Mouse (Mus musculus): ENCODE measurements around the gene Hunk. TPM values are rescaled to one million over a fixed set of nuclear protein-coding genes. Genes with fewer than 3 reads are reported as not detected.

The Hunk gene
- polyA plus RNA-seq, 1 experiment from 2014 or later = 16.6 TPM

DNA sequence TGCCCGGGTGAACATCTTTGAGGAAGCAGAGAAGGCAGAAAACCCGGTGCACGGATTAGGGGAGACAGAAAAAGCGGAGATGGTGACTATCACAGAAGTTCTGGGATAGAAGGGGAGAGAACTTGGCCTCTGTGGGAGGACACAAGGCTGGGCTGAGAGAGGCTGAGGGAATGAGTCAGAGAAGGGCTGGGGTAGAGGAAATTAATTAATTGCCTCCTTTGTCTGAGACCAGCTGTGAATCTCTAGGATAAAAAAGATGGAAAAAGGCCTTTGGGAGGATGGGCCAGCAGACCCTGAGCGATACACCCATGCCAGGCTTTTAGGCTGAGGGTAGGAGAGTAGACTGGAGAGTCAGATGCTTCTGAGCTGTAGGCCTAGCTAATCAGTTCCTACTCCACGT, 97.5 kb downstream of the Hunk start:
- no peak for ATAC-seq (ENCODE audit: borderline replicate concordance, extremely low read depth, low FRiP score, low TSS enrichment)

DNA sequence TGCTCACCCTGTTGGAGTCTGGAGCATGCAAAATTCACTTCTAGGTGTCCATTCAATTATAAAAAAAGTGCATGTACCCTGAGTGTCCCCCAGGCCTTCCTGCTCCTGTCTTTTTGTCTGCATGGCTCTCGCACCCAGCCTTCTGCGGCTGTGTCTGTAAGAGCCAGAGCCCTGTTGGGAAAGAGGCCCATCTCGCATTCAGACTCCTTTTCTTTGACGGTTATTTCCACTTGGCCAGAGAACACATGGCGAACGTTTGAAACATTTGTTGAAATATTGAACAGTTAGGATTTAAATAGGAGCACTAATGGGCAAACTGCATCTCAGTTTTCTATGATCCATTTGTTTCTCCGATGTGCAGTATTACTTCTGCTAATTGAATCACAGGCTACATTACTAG, 99.3 kb downstream of the Hunk start:
- Histone ChIP-seq H3K9me3 (no peaks in the 10 kb centered on the region), H3K4me2 (no peak overlapping the region), H3K4me3 (no peak overlapping the region), H3K36me3 (peaks cover 58% of the 10 kb centered on the region), H3K9ac (no peak overlapping the region), H3K27me3 (no peaks in the 10 kb centered on the region), H3K27ac (no peak overlapping the region), H3K4me1 (peaks cover 3% of the 10 kb centered on the region)
- WGBS = 90% methylated on average over 7 of the region's 7 CpGs
- ATAC-seq (ENCODE audit: borderline replicate concordance, extremely low read depth, low FRiP score, low TSS enrichment) = no peak

More for the DNA sequence above, 97.5 kb downstream of the Hunk start:
- H3K4me1 ChIP-seq = no peaks in the 10 kb centered on the region
- no peak overlapping the region for H3K9ac ChIP-seq
- no peak overlapping the region for H3K4me2 ChIP-seq
- no peak overlapping the region for H3K27ac ChIP-seq
- WGBS = 90% methylated on average over 6 of the region's 6 CpGs
- no peak overlapping the region for H3K4me3 ChIP-seq
- peaks cover 64% of the 10 kb centered on the region for H3K36me3 ChIP-seq
- no peaks in the 10 kb centered on the region for H3K9me3 ChIP-seq
- no peaks in the 10 kb centered on the region for H3K27me3 ChIP-seq

DNA sequence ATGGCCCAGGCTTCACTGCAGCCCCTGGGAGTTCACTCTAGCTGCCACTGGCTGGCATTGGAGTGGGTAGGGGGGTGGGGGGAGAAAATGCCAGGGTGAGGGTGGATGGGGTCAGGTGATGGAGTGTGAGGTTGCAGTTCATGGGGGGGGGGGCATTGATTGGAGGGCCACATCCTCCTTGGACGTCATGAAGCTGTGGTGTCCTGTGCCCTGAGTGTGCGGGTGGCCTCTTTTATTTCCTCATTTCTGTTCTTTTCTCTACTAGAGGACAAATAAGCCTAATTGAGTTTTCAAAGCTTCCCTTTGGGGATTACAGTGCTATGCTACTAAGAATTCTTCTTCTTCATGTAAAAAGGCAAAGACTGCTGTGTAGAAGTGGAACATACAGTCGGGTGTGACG, 99.8 kb downstream of the Hunk start:
- H3K9me3 ChIP-seq = no peaks in the 10 kb centered on the region
- H3K27me3 ChIP-seq = no peaks in the 10 kb centered on the region
- ATAC-seq (ENCODE audit: borderline replicate concordance, extremely low read depth, low FRiP score, low TSS enrichment) = no peak
- no peak overlapping the region for H3K4me2 ChIP-seq
- H3K36me3 ChIP-seq = peaks cover 54% of the 10 kb centered on the region
- peaks cover 5% of the 10 kb centered on the region for H3K4me1 ChIP-seq
- H3K4me3 ChIP-seq = no peak overlapping the region
- no peak overlapping the region for H3K9ac ChIP-seq
- WGBS = 86% methylated on average over 4 of the region's 4 CpGs
- H3K27ac ChIP-seq = no peak overlapping the region

DNA sequence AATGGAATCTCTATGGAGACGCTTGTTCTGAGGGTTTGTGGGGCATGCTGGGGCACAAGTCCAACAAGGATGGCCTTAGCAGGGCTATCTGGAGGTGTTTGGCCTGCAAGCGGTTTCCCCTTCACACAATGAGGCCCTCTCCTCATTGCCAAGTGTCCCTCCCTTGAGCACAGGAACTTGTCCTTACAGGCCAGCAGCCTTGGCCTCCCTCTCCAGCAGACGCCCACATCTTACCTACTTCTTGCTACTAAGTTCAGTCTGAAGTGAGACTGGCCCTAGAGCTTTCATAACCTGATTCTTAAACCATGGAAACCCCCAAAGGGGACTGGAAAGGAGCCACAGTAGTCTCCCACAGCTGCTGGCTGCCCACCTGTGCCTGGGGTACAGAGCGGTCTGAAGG, 104.3 kb downstream of the Hunk start:
- Histone ChIP-seq H3K9ac (no peak overlapping the region), H3K4me1 (peaks cover 17% of the 10 kb centered on the region), H3K4me2 (no peak overlapping the region), H3K27ac (no peak overlapping the region), H3K4me3 (no peak overlapping the region), H3K9me3 (no peaks in the 10 kb centered on the region), H3K36me3 (peaks cover 31% of the 10 kb centered on the region), H3K27me3 (no peaks in the 10 kb centered on the region)
- ATAC-seq (ENCODE audit: borderline replicate concordance, extremely low read depth, low FRiP score, low TSS enrichment) = no peak
- 56% methylated on average over 4 of the region's 4 CpGs for WGBS

DNA sequence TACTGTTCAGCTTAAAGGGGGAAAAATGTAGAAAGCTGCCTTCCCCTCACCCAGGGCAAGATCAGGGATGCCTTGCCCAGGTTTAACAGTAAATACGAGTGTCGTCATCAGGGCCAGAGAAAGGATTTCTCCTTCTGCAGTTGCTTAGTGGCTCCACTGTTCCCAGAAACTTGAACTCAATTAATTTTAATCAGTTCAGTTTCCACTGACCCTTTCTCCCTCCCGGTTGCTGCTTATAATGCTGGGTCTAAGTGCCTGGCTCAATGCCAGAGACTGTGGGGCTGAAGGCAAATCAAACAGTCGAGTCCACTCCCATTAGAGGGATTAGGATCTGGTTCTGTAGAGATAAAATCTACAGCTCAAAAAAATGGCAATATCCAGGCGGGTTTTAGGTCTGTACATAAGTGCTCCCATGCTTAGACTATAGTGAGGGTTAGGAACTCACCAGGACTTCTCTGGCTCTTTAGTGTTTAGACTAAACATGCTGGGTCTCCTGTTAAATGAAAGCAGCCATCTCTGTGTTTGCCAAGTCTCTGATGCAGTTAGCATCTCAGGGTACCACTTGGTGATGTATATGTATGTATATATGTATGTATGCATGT, 106.2 kb downstream of the Hunk start:
- H3K4me3 ChIP-seq = no peak overlapping the region
- no peaks in the 10 kb centered on the region for H3K27me3 ChIP-seq
- H3K4me2 ChIP-seq = no peak overlapping the region
- peak; percentile 16; the same call in 1 of the 2 replicates for ATAC-seq (ENCODE audit: borderline replicate concordance, extremely low read depth, low FRiP score, low TSS enrichment)
- no peak overlapping the region for H3K9ac ChIP-seq
- H3K4me1 ChIP-seq = peaks cover 17% of the 10 kb centered on the region
- 0 out of 2 replicates have a peak overlapping the region, but pooled peaks have one; percentile 21 for H3K27ac ChIP-seq
- WGBS = 15% methylated on average over 5 of the region's 5 CpGs
- H3K9me3 ChIP-seq = no peaks in the 10 kb centered on the region
- peaks cover 28% of the 10 kb centered on the region for H3K36me3 ChIP-seq

DNA sequence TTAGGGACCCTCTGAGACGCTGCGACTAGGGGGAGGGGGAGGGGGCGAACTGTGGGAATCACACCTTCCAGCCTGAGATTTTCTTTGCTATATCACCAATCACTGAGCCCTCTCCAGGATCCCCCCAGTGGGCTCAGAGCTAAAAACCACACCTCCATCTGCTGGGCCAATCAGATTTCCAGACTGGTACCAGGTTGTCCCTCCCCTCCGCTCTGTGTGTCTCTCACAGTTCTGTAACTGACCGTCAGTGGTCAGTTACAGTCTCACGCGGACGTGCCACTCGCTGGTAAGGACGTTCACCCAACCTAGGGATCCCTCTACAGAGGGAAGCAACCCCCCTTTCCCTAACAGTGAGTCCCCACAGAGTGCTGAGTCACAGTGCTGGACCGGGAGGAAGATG, 111.1 kb downstream of the Hunk start:
- Histone ChIP-seq H3K4me3 (no peak overlapping the region), H3K36me3 (peaks cover 35% of the 10 kb centered on the region), H3K4me1 (peaks cover 2% of the 10 kb centered on the region), H3K9ac (no peak overlapping the region), H3K27me3 (no peaks in the 10 kb centered on the region), H3K27ac (no peak overlapping the region), H3K4me2 (no peak overlapping the region), H3K9me3 (no peaks in the 10 kb centered on the region)
- 53% methylated on average over 11 of the region's 11 CpGs for WGBS
- ATAC-seq (ENCODE audit: borderline replicate concordance, extremely low read depth, low FRiP score, low TSS enrichment) = no peak

DNA sequence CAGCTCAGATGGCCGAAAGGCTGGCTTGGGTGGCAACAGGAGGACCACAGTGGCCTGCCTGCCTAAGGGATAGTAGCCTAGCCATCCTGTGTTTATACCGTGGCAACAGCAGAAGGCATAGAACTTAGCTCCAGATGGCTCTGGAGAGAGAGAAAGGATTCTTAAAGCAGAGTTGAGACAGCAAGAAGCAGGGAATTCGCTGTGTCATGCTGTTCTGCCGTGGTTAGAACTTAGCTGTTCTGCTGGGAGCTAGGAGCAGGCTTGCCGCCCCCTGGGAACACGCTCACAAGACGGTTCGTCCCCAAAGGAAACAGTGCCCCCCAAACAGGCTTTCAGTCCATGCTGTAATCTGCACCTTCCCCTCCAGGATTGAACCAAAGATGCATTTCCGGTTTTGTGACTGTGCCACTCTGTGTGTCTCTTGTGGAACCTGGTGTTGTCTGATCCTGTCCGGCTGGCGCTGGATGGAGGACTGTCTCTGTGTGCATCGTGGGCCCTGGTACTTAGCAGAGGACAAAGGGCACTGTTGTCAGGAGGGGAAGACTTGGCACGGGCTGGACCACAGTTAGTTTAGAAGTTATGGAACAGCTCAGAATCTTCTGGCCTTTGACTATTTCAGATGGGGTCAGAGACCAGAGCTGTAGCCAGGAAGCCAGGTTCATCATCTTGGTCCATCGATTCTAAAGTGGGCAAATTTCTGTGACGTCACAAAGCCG, 112.1 kb downstream of the Hunk start:
- H3K4me3 ChIP-seq = no peak overlapping the region
- H3K27ac ChIP-seq = no peak overlapping the region
- no peaks in the 10 kb centered on the region for H3K27me3 ChIP-seq
- WGBS = 77% methylated on average over 16 of the region's 16 CpGs
- no peaks in the 10 kb centered on the region for H3K4me1 ChIP-seq
- H3K9ac ChIP-seq = no peak overlapping the region
- H3K4me2 ChIP-seq = no peak overlapping the region
- ATAC-seq (ENCODE audit: borderline replicate concordance, extremely low read depth, low FRiP score, low TSS enrichment) = no peak
- peaks cover 35% of the 10 kb centered on the region for H3K36me3 ChIP-seq
- H3K9me3 ChIP-seq = no peaks in the 10 kb centered on the region

DNA sequence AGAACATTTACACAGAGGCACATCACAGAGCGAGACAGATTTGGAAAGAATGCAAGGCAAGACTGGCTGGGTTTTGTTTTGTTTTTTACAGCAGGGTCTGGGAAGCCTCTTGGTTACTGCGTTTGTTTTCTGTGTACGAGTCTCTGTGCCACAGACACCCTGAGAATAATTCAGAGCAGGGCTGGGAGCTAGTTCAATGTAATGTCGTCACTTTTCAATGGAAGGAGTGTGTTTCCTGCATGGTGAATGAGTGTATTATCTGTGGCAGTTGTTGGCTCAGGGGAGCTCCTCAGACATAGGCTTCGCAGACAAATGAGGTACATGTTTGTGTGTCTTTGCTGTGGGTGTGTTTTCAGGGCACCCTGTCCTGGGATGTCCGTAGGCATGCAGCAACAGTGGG, 115.0 kb downstream of the Hunk start:
- ATAC-seq (ENCODE audit: borderline replicate concordance, extremely low read depth, low FRiP score, low TSS enrichment) = no peak
- Histone ChIP-seq H3K36me3 (peaks cover 23% of the 10 kb centered on the region; the same call in 1 of the 2 replicates), H3K4me1 (no peaks in the 10 kb centered on the region), H3K27me3 (no peaks in the 10 kb centered on the region), H3K9ac (no peak overlapping the region), H3K4me2 (no peak overlapping the region), H3K4me3 (no peak overlapping the region), H3K9me3 (no peaks in the 10 kb centered on the region), H3K27ac (no peak overlapping the region)
- WGBS = 81% methylated on average over 6 of the region's 6 CpGs

DNA sequence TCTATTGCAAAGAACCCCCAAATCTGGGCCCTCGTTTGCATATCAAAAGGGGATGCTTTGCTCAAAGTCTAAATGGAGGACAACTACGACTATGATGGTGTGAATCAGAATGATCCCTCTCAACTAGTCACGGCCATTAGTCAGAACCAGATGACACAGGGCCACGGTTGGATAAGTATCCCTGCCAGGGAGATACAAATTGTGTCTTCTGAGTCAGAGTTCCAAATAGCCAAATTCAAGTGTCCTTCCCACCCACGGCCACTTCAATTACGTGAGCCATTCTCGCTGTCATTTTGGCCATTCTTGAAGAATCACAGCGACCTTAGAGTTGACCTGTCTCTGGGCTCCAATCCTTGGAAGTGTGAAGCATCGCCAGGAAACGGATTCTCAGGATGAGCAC, 119.4 kb downstream of the Hunk start:
- no peak for ATAC-seq (ENCODE audit: borderline replicate concordance, extremely low read depth, low FRiP score, low TSS enrichment)
- Histone ChIP-seq H3K36me3 (peaks cover 6% of the 10 kb centered on the region; the same call in 1 of the 2 replicates), H3K4me2 (no peak overlapping the region), H3K27me3 (no peaks in the 10 kb centered on the region), H3K27ac (no peak overlapping the region), H3K9ac (no peak overlapping the region), H3K4me1 (peaks cover under 1% of the 10 kb centered on the region; the same call in 1 of the 2 replicates), H3K9me3 (no peaks in the 10 kb centered on the region), H3K4me3 (no peak overlapping the region)
- 80% methylated on average over 10 of the region's 10 CpGs for WGBS

DNA sequence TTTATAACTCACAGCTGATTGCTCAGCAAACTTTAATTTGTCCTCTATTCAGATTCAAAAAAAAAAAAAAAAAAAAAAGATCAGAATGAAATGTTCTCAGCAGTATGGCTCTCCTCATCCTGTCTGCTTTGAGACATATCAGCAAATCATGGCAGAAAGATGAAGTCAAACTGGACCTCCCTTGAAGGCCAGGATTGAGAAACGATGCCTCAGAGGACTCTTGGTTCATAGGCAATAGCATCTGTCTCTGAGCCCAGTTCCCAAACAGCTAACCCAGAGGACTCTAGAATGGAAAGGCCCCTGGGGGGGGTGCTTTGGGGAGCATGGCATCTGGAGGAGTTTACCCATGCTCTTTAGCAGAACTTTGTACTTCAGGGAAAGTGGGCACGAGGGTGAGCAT, 119.9 kb downstream of the Hunk start:
- H3K4me2 ChIP-seq = no peak overlapping the region
- 72% methylated on average over 2 of the region's 2 CpGs for WGBS
- no peaks in the 10 kb centered on the region for H3K9me3 ChIP-seq
- no peak overlapping the region for H3K27ac ChIP-seq
- H3K9ac ChIP-seq = no peak overlapping the region
- 0 out of 2 replicates have a peak, but pooled peaks cover 3% of the 10 kb centered on the region for H3K36me3 ChIP-seq
- peaks cover 5% of the 10 kb centered on the region; the same call in 1 of the 2 replicates for H3K4me1 ChIP-seq
- no peak for ATAC-seq (ENCODE audit: borderline replicate concordance, extremely low read depth, low FRiP score, low TSS enrichment)
- H3K4me3 ChIP-seq = no peak overlapping the region
- H3K27me3 ChIP-seq = no peaks in the 10 kb centered on the region

DNA sequence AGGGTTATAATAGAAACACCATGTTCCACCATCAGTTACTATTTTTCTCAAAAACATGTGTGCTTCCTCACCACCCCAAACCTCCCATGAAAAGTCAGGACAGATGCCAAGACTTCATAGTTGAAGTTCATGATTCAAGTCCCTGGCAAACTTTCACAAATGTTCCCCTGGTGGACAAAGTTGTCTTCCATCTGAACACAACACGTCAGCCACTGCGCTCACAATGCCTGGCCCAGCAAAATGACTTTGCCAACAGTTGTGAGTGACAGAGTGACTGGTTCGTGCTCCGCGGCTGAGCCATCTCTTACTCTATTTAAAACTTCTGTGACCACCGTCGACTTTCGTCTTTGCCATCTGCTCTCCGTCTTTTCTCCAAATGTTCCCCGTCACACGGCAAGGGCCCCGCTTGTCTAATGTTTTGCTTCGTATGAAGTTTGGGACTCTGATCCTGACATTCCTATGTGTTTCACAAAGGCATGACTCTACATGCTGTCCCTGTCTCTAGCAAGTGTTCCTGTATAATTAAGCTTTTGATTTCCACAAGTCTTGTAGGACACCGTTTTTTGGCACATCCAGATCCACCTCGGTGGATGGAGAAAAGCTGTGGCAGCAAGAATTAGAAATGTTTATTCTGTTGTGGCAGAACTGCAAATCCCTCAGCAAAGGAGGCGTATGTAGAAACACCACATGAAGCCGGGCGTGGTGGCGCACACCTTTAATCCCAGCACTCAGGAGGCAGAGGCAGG, 125.9 kb downstream of the Hunk start:
- Histone ChIP-seq H3K27ac (peak overlapping the region; percentile 86), H3K4me3 (no peak overlapping the region)
- WGBS = 56% methylated on average over 19 of the region's 19 CpGs

DNA sequence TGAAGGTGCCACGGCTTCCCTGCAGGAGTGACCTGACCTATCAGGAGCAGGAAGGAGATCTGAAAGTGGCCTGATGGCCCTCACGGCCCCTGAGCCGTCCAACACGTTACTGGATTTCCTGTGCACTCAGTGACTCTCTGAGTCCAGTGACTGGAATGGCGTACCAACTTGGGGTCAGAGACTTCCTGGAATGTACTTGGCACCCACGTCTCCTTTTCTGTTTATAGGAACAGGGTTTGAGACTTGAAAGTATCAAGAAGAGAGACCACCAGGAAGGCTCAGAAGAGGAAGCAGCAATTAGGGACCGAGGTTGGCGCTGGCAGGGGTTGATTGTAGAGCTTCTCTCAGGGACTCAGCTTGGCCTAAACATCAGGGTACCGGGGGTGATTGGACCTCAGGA, 131.2 kb downstream of the Hunk start:
- no peak overlapping the region for H3K4me3 ChIP-seq
- H3K9ac ChIP-seq = no peak overlapping the region
- no peaks in the 10 kb centered on the region for H3K9me3 ChIP-seq
- peaks cover 31% of the 10 kb centered on the region for H3K4me1 ChIP-seq
- no peak overlapping the region for H3K4me2 ChIP-seq
- H3K27me3 ChIP-seq = no peaks in the 10 kb centered on the region
- peak overlapping the region; percentile 51; the same call in 1 of the 2 replicates for H3K27ac ChIP-seq
- no peak; the same call in 1 of the 2 replicates for ATAC-seq (ENCODE audit: borderline replicate concordance, extremely low read depth, low FRiP score, low TSS enrichment)
- H3K36me3 ChIP-seq = no peaks in the 10 kb centered on the region
- WGBS = 21% methylated on average over 9 of the region's 9 CpGs

More for the DNA sequence above, 125.9 kb downstream of the Hunk start:
- Histone ChIP-seq H3K9ac (no peak overlapping the region), H3K9me3 (no peaks in the 10 kb centered on the region), H3K27me3 (no peaks in the 10 kb centered on the region), H3K4me1 (peaks cover 20% of the 10 kb centered on the region; the same call in 1 of the 2 replicates), H3K36me3 (no peaks in the 10 kb centered on the region), H3K4me2 (no peak overlapping the region)
- peak; percentile 82 for ATAC-seq (ENCODE audit: borderline replicate concordance, extremely low read depth, low FRiP score, low TSS enrichment)

All from lung, embryonic 15.5 days (tissue).